Mouse (Mus musculus) lung, postnatal 0 days (tissue): ENCODE results near the gene Cd72.

Experiments
- CTCF ChIP-seq: IDR thresholded peaks from 2 replicates; pipeline ENCODE4 v1.5.1; 2016; ENCODE audit warnings: antibody characterized with exemption, mild to moderate bottlenecking
- EP300 ChIP-seq: IDR thresholded peaks from 2 replicates; pipeline ENCODE4 v1.6.1; 2016; ENCODE audit warnings: antibody characterized with exemption, mild to moderate bottlenecking, control low read depth

DNA sequence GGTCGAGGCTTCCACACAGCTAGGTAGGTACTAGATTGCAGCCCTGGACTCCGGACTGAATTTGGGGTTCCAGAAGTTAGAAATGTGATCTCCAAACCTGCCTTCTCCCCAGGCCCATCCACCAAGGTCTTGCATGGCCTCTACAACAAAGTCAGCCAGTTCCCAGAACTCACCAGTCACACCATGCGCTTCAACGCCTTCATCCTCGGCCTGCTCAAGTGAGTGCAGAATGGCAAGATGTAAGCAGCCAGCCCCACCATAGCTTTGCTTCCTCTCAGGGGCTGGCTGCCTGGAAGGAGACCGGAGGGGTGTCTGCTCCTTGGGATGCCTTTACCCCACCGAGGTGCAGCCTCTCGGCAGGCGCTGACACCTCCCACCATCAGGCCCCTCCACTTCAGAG, 30.4 kb downstream of the Cd72 start:
- TF ChIP-seq CTCF, result no peak
- TF ChIP-seq EP300, result no peak
